Mouse (Mus musculus): ENCODE measurements around the gene Cib1.

GRCm38 (mm10) chr7:80233799-80234198, 1.2 kb upstream of the Cib1 start:
- TF ChIP-seq EP300 (optimal IDR thresholded peaks at IDR 0.05): no peak
- no peak for TF ChIP-seq CTCF (IDR thresholded peaks at IDR 0.05; ENCODE audit: low read depth)
